Mouse (Mus musculus) kidney, embryonic 16.5 days (tissue): ENCODE results near the gene Cdipt. TPM values are rescaled to one million over a fixed set of nuclear protein-coding genes. Genes with fewer than 3 reads are reported as not detected.

Experiments used
- ATAC-seq: fragments of 200-750 bp; cut with Nextera tagmentation; 2 replicates; pipeline ENCODE4 v1.8.0; 2017; ENCODE audit warnings: moderate TSS enrichment; ENCODE audit not compliant: low FRiP score, low TSS enrichment
- H3K27ac ChIP-seq: fragments of 300-500 bp; sonication (generic); 2 replicates; pipeline ENCODE4 v1.5.1; 2014; ENCODE audit warnings: low read length
- H3K27me3 ChIP-seq: fragments of 300-500 bp; sonication (generic); 2 replicates; pipeline ENCODE4 v1.6.1; 2014; ENCODE audit warnings: low read length, control low read depth, mixed read lengths; ENCODE audit not compliant: insufficient read depth
- H3K36me3 ChIP-seq: fragments of 300-500 bp; sonication (generic); 2 replicates; pipeline ENCODE4 v1.6.1; 2014; ENCODE audit warnings: low read length, control low read depth, mixed read lengths; ENCODE audit not compliant: insufficient read depth
- H3K4me1 ChIP-seq: fragments of 300-500 bp; sonication (generic); 2 replicates; pipeline ENCODE4 v1.6.1; 2014; ENCODE audit warnings: low read length, control low read depth, mixed read lengths; ENCODE audit not compliant: insufficient read depth
- H3K4me2 ChIP-seq: fragments of 300-500 bp; sonication (generic); replicated peaks from 2 replicates; pipeline ENCODE4 v1.6.1; 2014; ENCODE audit warnings: low read depth, low read length
- H3K4me3 ChIP-seq: fragments of 300-500 bp; sonication (generic); 2 replicates; pipeline ENCODE4 v1.5.1; 2014; ENCODE audit warnings: mild to moderate bottlenecking, low read length
- H3K9ac ChIP-seq: fragments of 300-500 bp; sonication (generic); replicated peaks from 2 replicates; pipeline ENCODE4 v1.6.1; 2014; ENCODE audit warnings: low read length
- H3K9me3 ChIP-seq: fragments of 300-500 bp; sonication (generic); 2 replicates; pipeline ENCODE4 v1.6.1; 2016; ENCODE audit warnings: low read length, control low read depth
- WGBS: fragments of 180-500 bp; shearing (Covaris S2); extraction: QIAGEN DNeasy Blood & Tissue Kit; methylation state at CpG from one replicate; pipeline ENCODE4 v1.1.7; 2014; 5-methylcytosine and 5-hydroxymethylcytosine counted together
- polyA plus RNA-seq: library from polyadenylated mRNA; unstranded; fragments of >200 nt; fragmentation: Nextera tagmentation; extraction: Ambion mirVana; gene quantifications from 2 replicates; pipeline ENCODE4 v1.2.1, GENCODE M21; 2015

The Cdipt gene
- polyA plus RNA-seq, 1 experiment from 2014 or later, result 137 TPM

DNA sequence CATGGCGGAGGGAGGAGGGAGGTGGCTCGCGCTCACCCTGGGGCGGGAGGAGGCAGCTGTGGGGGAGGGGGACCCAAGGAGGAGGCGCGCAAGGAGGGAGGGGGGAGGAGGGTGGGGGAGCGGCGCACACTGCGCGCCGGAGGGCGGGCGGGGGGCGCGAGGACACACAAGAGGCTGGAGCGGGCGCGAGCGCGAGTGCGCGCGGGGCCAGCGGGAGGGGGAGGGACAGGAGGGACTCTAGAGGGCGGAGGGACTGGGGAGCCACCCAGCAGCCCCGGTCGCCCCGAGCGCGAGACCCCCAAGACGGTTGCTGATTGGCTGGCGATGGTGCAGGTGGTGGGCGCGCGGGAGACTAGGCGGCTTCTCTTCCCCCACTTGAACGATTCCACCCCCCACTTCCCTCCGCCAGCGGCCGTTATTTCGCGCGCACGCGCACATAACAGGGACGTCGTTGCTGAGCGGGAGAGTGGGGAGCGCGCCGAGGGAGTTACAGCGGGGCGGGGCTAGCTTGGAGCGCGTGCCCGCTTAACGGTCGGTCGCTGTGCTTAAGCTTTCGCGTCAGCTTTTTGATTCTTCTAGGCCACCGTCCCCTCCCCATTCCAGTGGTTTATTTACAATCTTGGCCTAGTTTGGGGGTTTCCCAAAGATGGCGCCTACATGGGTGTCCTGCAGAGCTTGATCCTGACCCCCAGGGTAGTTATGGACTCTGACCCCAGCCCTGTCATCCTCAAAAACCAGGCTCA is 51.4 kb downstream of the Cdipt start, which contains the start of gene Maz:
TSS of gene Maz (minus strand) at position 54 of the 743 bp plus-strand sequence.
- H3K27ac ChIP-seq, result peak within 1 kb of the TSS; percentile 99
- peak within 1 kb of the TSS; percentile 95 for H3K4me3 ChIP-seq
- H3K4me1 ChIP-seq, result peaks cover 38% of the 10 kb centered on the region
- peak within 1 kb of the TSS; percentile 87 for H3K4me2 ChIP-seq
- peak; percentile 92 for ATAC-seq
- WGBS, result under 1% methylated on average over 38 of the region's 63 CpGs
- peak within 1 kb of the TSS; percentile 97 for H3K9ac ChIP-seq
- no peaks in the 10 kb centered on the region for H3K27me3 ChIP-seq
- H3K9me3 ChIP-seq, result no peaks in the 10 kb centered on the region
- peaks cover 58% of the 10 kb centered on the region for H3K36me3 ChIP-seq

DNA sequence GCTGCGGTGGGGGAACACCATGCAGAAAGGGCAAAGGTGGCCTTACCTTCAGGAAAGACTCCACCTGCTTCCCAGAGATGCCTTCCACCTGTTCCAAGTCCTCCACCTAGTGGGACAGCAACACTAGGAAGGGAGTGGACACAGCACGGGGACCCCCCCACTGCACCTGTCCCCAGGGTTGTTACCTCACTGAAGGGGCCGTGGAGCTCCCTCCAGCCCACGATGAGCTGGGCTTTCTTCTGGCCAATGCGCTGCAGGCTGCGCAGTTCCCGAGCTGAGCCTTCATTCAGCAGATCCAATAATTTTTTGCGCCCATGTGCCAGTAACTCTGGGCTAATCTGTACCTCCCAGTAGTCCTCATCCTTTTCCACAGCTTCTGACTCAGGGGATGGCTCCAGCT is 52.2 kb downstream of the Cdipt start:
- 58% methylated on average over 8 of the region's 8 CpGs for WGBS
- peaks cover 58% of the 10 kb centered on the region for H3K36me3 ChIP-seq
- no peak; the same call in 1 of the 2 replicates for ATAC-seq

More for the DNA sequence above, 52.2 kb downstream of the Cdipt start:
- Histone ChIP-seq H3K4me1 (peaks cover 30% of the 10 kb centered on the region), H3K9ac (peak overlapping the region; percentile 97), H3K4me2 (peak overlapping the region; percentile 87), H3K27ac (peak overlapping the region; percentile 99), H3K27me3 (no peaks in the 10 kb centered on the region), H3K4me3 (peak overlapping the region; percentile 95), H3K9me3 (no peaks in the 10 kb centered on the region)

Other genes with a start within 250 kb of the Cdipt start
- gene Mapk3, start 216.3 kb upstream of the Cdipt start, polyA plus RNA-seq, result 77.9 and 79.5 TPM in 2 replicates
- gene Gdpd3, start 209.6 kb upstream of the Cdipt start, polyA plus RNA-seq, result 1.8 and 2.0 TPM in 2 replicates
- gene Ypel3, start 199.0 kb upstream of the Cdipt start, polyA plus RNA-seq, result 95.8 and 101 TPM in 2 replicates
- gene Tbx6, start 194.4 kb upstream of the Cdipt start, polyA plus RNA-seq, result 0.29 and 0.78 TPM in 2 replicates
- gene Ppp4c, start 183.4 kb upstream of the Cdipt start, polyA plus RNA-seq, result 267 and 271 TPM in 2 replicates
- 0.19 and 0.52 TPM in 2 replicates for gene Fam57b, start 178.2 kb upstream of the Cdipt start, polyA plus RNA-seq
- gene 4930451I11Rik, start 144.3 kb upstream of the Cdipt start, polyA plus RNA-seq, result not detected in 2 replicates
- 7.8 and 8.7 TPM in 2 replicates for gene Doc2a, start 128.5 kb upstream of the Cdipt start, polyA plus RNA-seq
- 32.6 and 42.7 TPM in 2 replicates for gene Hirip3, start 113.9 kb upstream of the Cdipt start, polyA plus RNA-seq
- 75.3 and 88.0 TPM in 2 replicates for gene Ino80e, start 113.5 kb upstream of the Cdipt start, polyA plus RNA-seq
- gene Taok2, start 91.2 kb upstream of the Cdipt start, polyA plus RNA-seq, result 58.6 and 59.9 TPM in 2 replicates
- gene Tmem219, start 53.0 kb upstream of the Cdipt start, polyA plus RNA-seq, result 33.8 and 34.1 TPM in 2 replicates
- 16.5 and 17.7 TPM in 2 replicates for gene Kctd13, start 47.0 kb upstream of the Cdipt start, polyA plus RNA-seq
- gene Asphd1, start 26.3 kb upstream of the Cdipt start, polyA plus RNA-seq, result 0.12 and 0.24 TPM in 2 replicates
- 0.86 and 1.6 TPM in 2 replicates for gene Sez6l2, start 25.4 kb upstream of the Cdipt start, polyA plus RNA-seq
- gene Cdiptos, start 184 bp downstream of the Cdipt start, polyA plus RNA-seq, result 1.6 and 2.1 TPM in 2 replicates
- gene Mvp, start 38.7 kb downstream of the Cdipt start, polyA plus RNA-seq, result 19.7 and 21.4 TPM in 2 replicates
- 1.2 TPM in 1 of 2 replicates, not detected in the other for gene Pagr1b, start 40.6 kb downstream of the Cdipt start, polyA plus RNA-seq
- 61.3 and 88.7 TPM in 2 replicates for gene Pagr1a, start 41.4 kb downstream of the Cdipt start, polyA plus RNA-seq
- 34.7 and 51.6 TPM in 2 replicates for gene Gm42742, start 45.2 kb downstream of the Cdipt start, polyA plus RNA-seq
- 5.4 and 6.0 TPM in 2 replicates for gene Prrt2, start 45.3 kb downstream of the Cdipt start, polyA plus RNA-seq
- 47.9 and 48.1 TPM in 2 replicates for gene Maz, start 51.1 kb downstream of the Cdipt start, polyA plus RNA-seq
- gene Kif22, start 66.6 kb downstream of the Cdipt start, polyA plus RNA-seq, result 145 and 150 TPM in 2 replicates
- not detected in 2 replicates for gene Zg16, start 111.4 kb downstream of the Cdipt start, polyA plus RNA-seq
- 5.3 and 5.4 TPM in 2 replicates for gene AI467606, start 115.4 kb downstream of the Cdipt start, polyA plus RNA-seq
- gene Qprt, start 146.3 kb downstream of the Cdipt start, polyA plus RNA-seq, result 24.4 and 26.2 TPM in 2 replicates
- gene Spn, start 161.9 kb downstream of the Cdipt start, polyA plus RNA-seq, result 0.21 and 0.32 TPM in 2 replicates
- 66.9 and 68.7 TPM in 2 replicates for gene Cd2bp2, start 220.1 kb downstream of the Cdipt start, polyA plus RNA-seq
- 23.2 and 25.8 TPM in 2 replicates for gene Tbc1d10b, start 232.6 kb downstream of the Cdipt start, polyA plus RNA-seq
- gene Mylpf, start 233.0 kb downstream of the Cdipt start, polyA plus RNA-seq, result 26.7 and 28.8 TPM in 2 replicates